Mouse (Mus musculus) T-helper 17 cell (primary cell): ENCODE data around the gene H2-Ob.
"Not testable (repeated sequence)": the region's sequence is repeated elsewhere in the genome, so short reads cannot be mapped to it uniquely, and the experiment has no call there.

Experiments used
- in situ Hi-C, 2 experiments: fragments of 300-600 bp; cut with MboI, MseI; formaldehyde crosslinking; loops; 1 replicate in 1 of 2; 2 replicates in 1 of 2; pipeline ENCODE4 v1.15.1; 2025; ENCODE audit warnings: high pct_unique_total_duplicates in 2 of 2

Gene H2-Ob

GRCm38 (mm10) chr17:34205746-34206176, 32.9 kb upstream of the H2-Ob start:
- in situ Hi-C loops = loop anchor here in 1 of 2 experiments (5.0 kb wide), 1 partner anchor 78 kb away; no protein-coding TSS in a partner anchor

DNA sequence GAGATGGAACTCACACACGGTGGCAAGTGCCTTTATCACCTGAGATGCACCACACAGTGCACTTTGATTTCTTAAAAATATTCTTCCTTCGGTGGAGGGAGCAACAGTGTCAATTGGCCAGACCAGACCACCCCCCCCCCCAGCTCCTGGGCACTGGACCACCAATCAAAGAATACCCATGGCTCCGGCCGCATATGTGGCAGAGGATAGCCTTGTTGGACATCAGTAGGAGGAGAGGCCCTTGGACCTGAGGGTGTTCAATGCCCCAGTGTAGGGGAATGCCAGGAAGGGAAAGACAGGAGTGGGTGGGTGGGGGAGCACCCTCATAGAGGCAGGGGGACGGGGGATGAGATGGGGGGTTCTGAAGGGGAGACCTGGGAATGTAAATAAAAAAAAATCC, 32.0 kb upstream of the H2-Ob start:
- in situ Hi-C loops = loop anchor here in 1 of 2 experiments (5.0 kb wide), 1 partner anchor 79 kb away; no protein-coding TSS in a partner anchor

DNA sequence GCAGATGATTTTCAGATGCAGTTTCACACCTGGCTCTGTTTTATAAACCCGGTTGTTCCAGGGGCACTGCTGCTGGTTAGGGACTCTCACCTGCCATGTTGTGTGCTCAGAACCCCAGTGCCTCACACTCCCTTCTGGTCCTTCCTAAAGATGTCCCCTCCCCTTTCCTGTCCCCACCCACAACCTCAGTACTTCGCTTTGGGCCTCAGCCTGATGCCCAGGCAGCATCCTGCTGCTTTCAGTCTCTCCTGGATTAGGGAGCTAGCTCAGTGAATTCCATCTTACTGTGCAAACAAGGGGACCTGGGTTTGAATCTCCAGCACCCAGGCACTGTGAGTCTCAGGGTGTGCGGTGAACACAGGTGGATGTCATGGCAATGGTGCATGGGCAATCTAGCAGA, 31.2 kb upstream of the H2-Ob start:
- in situ Hi-C loops = loop anchor here in 1 of 2 experiments (5.0 kb wide), 1 partner anchor 80 kb away; no protein-coding TSS in a partner anchor

GRCm38 (mm10) chr17:34207866-34208265, 30.8 kb upstream of the H2-Ob start:
- in situ Hi-C loops = loop anchor here in 1 of 2 experiments (5.0 kb wide), 1 partner anchor 81 kb away; no protein-coding TSS in a partner anchor

DNA sequence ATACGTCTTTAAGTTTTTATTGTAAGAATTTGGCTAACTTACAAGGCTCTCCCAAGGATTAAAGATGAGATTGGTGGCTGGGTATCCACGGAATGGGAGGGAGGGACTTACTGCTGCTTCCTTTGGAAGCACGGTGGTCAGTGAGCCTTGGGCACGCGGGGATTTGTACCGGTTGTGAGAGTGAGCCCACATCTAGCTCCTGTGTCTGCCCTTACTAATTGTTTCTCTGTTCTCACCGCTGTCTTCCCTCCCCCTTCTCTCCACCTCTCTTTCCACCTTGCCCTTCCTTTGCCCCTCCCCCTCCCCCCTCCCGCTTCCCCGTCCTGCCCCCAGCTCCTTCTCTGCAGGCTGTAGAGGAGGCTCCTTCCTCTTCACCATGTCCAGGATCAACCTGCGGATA, 30.3 kb upstream of the H2-Ob start:
- in situ Hi-C loops = loop anchor here in 1 of 2 experiments (5.0 kb wide), 1 partner anchor 81 kb away; no protein-coding TSS in a partner anchor

- in situ Hi-C loops = loop anchor here in 1 of 2 experiments (5.0 kb wide), 1 partner anchor 82 kb away; no protein-coding TSS in a partner anchor
These were observed 29.0 kb upstream of the H2-Ob start for GRCm38 (mm10) chr17:34209680-34210079.

DNA sequence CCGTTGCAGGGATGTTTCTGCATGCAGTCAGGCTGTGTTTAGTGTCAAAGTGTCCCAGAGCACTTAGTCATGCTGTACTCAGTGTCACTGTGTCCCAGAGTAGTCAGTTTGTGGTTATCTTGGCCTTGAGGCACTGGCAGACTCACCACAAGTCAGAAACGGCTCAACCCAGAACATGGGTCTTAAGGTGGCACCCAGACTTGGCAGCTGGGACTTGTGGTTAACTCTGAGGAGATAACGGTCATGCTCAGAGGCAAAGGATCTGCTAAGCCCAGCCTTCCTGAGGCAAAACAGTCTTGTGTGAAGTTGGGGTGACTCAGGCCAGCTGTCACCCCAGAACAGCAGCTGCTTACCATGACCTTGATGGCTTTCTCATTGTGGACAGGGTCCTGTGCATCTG, 28.1 kb upstream of the H2-Ob start:
- in situ Hi-C loops = no loop called here

GRCm38 (mm10) chr17:34211746-34212365, 26.8 kb upstream of the H2-Ob start:
- in situ Hi-C loops = no loop called here

GRCm38 (mm10) chr17:34213936-34214335, 24.8 kb upstream of the H2-Ob start:
- in situ Hi-C loops = no loop called here

DNA sequence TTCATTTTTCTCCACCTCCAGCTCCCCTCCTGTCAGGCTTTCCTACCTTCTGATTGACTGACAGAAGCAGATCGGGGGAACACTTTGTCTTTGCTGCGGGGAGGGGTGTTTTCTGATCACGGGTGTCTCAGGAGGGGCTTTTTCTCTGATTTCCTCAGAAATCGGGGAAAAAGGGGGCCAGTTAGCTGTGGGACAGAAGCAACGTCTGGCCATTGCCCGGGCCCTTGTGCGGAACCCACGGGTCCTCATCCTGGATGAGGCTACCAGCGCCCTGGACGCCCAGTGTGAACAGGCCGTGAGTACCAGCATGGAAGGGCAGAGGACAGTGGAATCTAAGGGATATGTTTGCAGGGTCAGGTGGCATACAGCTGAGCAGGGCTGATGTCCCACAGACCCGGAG, 23.5 kb upstream of the H2-Ob start:
- in situ Hi-C loops = loop anchor here in 1 of 2 experiments (5.0 kb wide), 1 partner anchor 33 kb away; no protein-coding TSS in a partner anchor

GRCm38 (mm10) chr17:34217216-34217928, 21.3 kb upstream of the H2-Ob start:
- in situ Hi-C loops = loop anchor here in 1 of 2 experiments (5.0 kb wide), 1 partner anchor 35 kb away; no protein-coding TSS in a partner anchor

DNA sequence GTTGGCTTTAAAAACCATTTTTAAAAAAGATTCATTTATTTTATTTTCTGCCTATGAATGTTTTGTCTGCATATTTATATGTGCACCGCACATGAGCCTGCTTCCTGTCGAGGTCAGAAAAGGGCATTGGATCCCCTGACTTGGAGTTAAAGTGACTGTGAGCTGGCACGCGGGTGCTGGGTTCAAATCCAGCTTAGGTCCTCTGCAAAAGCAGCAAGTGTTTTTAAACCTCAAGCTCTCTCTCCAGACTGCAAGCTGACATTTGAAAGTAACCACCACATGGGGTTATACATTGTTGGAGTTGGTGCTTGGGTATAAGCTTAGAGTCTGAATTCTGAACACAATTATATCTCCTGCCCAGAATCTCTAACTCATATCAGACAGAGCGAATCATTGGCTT, 20.7 kb upstream of the H2-Ob start:
- in situ Hi-C loops = loop anchor here in 1 of 2 experiments (5.0 kb wide), 1 partner anchor 36 kb away; no protein-coding TSS in a partner anchor

GRCm38 (mm10) chr17:34218675-34219074, 20.0 kb upstream of the H2-Ob start:
- in situ Hi-C loops = loop anchor here in 1 of 2 experiments (5.0 kb wide), 1 partner anchor 36 kb away; no protein-coding TSS in a partner anchor

GRCm38 (mm10) chr17:34219096-34219495, 19.6 kb upstream of the H2-Ob start:
- in situ Hi-C loops = loop anchor here in 1 of 2 experiments (5.0 kb wide), 1 partner anchor 37 kb away; no protein-coding TSS in a partner anchor

DNA sequence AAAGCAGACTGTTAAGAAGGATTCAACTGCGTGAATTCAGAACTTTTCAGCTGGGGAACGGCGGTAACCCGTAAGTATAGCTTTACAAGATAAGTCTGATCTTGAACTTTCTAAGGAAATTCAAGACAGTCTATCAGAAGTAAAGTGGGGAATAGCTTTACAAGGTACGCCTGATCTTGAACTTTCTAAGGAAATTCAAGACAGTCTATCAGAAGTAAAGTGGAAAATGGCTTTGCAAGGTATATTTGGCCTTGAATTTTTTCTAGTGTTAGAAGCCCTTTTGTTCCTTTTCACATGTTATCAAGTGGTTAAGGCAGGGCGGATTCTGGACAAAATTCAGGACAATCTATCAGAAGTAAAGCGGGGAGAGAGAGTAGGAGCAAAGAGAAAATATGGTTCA, 18.9 kb upstream of the H2-Ob start:
- in situ Hi-C loops = loop anchor here in 1 of 2 experiments (5.0 kb wide), 1 partner anchor 38 kb away; no protein-coding TSS in a partner anchor

DNA sequence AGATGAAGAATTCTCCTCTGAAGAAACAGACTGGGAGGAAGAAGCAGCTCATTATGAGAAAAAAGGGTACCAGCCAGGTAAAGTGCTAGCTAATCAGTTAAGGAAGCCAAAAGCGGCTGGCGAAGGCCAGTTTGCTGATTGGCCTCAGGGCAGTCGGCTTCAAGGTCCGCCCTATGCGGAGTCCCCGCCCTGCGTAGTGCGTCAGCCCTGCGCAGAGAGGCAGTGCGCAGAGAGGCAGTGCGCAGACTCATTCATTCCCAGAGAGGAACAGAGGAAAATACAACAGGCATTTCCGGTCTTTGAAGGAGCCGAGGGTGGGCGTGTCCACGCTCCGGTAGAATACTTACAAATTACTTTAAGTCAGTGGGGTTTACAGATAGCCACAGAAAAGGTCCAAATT, 18.3 kb upstream of the H2-Ob start:
- in situ Hi-C loops = not testable (repeated sequence)

DNA sequence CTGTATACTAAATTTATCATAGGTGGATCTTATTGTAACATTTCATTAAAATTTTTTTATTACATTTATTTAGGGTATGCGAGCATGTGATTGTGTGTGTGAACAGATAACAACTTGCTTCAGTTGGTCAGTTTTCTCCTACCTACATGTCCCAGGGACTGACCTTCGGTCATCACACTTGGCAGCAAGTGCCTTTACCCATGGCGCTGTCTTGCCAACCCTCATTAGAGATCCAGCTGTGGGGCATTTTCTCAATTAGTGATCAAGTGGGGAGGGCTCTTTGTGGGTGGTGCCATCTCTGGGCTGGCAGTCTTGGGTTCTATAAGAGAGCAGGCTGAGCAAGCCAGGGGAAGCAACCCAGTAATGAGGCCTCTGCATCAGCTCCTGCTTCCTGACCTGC, 13.9 kb upstream of the H2-Ob start:
- in situ Hi-C loops = no loop called here

GRCm38 (mm10) chr17:34225426-34225825, 13.3 kb upstream of the H2-Ob start:
- in situ Hi-C loops = no loop called here

- in situ Hi-C loops = not testable (repeated sequence)
These were observed 12.8 kb upstream of the H2-Ob start for GRCm38 (mm10) chr17:34225911-34226310.

- in situ Hi-C loops = not testable (repeated sequence)
These were observed 7.7 kb upstream of the H2-Ob start for GRCm38 (mm10) chr17:34230971-34231370.

- in situ Hi-C loops = not testable (repeated sequence)
These were observed 6.7 kb upstream of the H2-Ob start for GRCm38 (mm10) chr17:34232021-34232420.

DNA sequence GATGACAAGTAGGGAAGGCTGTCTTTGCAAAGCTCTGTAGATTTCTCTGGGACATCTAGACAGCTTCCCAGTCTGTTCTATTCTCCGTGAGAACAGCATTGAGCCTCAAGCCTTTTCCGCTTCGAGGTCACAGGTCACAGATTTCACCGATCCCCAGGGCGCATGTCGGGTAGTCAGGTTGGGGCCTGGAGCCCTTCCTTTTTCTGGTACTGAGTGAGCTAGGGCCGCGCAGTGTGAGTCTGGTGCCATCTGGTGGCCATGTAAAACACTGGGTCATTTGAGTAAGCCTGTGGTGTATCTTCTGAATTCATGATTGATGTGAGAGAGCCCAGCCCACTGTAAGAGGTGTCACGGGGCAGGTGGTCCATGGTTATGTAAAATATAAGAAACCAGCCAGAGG, 3.8 kb upstream of the H2-Ob start:
- in situ Hi-C loops = loop anchor here (5.0 kb wide), 2 partner anchors 58 to 63 kb away; no protein-coding TSS in a partner anchor
